Comparison of ENCODE assay signal across 8 mouse cellular contexts in genomic region chr13:101695876-101696275, GRCm38 (mm10).
A peak's percentile ranks its signal among the peaks of the same experiment; 100 is the strongest.
DNase-seq lines count a peak whose midpoint lies in the region; ATAC-seq and TF ChIP-seq lines count a peak whose summit lies in the region.

No protein-coding gene starts in this region.

- peak; percentile 90 for DNase-seq in forebrain, embryonic 11.5 days (ENCODE audit: low spot score)
- peak; percentile 91 for DNase-seq in adipocyte (ENCODE audit: low spot score)
- DNase-seq in embryo, embryonic 10.5 days (ENCODE audit: low spot score) = peak; percentile 95
- peak; percentile 81 to 84 for DNase-seq in left cerebral cortex, adult 2 months (ENCODE audit: extremely low spot score in 1 of 2, low spot score in 2 of 2)
- DNase-seq in spleen, postnatal 36 days (ENCODE audit: low spot score in 2 of 2) = peak; percentile 80 to 90

- no peaks in the 10 kb centered on the region for H3K9me3 ChIP-seq in forebrain, embryonic 11.5 days (ENCODE audit: control insufficient read depth, low read length)
- H3K9me3 ChIP-seq in forebrain, embryonic 13.5 days (replicated peaks) = no peaks in the 10 kb centered on the region
- H3K9me3 ChIP-seq in heart, embryonic 15.5 days (replicated peaks) = no peaks in the 10 kb centered on the region

- no peaks in the 10 kb centered on the region for H3K36me3 ChIP-seq in forebrain, embryonic 11.5 days (ENCODE audit: control insufficient read depth, insufficient read depth, low read length)
- no peaks in the 10 kb centered on the region for H3K36me3 ChIP-seq in forebrain, embryonic 13.5 days (ENCODE audit: poor library complexity, severe bottlenecking)
- H3K36me3 ChIP-seq in heart, embryonic 15.5 days = 0 out of 2 replicates have a peak, but pooled peaks cover 7% of the 10 kb centered on the region

- no peak for ATAC-seq in forebrain, embryonic 11.5 days (replicated peaks; ENCODE audit: low FRiP score)
- ATAC-seq in forebrain, embryonic 13.5 days = no peak
- no peak for ATAC-seq in heart, embryonic 15.5 days (replicated peaks; ENCODE audit: insufficient number of reproducible peaks, insufficient read depth, low FRiP score, low read depth)
- ATAC-seq in megakaryocyte progenitor cell, adult 5-6 weeks (replicated peaks; ENCODE audit: poor library complexity) = peak; percentile 37

- H3K4me1 ChIP-seq in forebrain, embryonic 11.5 days (replicated peaks; ENCODE audit: control insufficient read depth, insufficient read depth, low read length) = peaks cover 7% of the 10 kb centered on the region; the same call in 1 of the 2 replicates
- H3K4me1 ChIP-seq in forebrain, embryonic 13.5 days = peaks cover 42% of the 10 kb centered on the region
- peaks cover 33% of the 10 kb centered on the region for H3K4me1 ChIP-seq in heart, embryonic 15.5 days (replicated peaks)

- no peak overlapping the region for H3K9ac ChIP-seq in forebrain, embryonic 11.5 days (ENCODE audit: low read length)
- H3K9ac ChIP-seq in forebrain, embryonic 13.5 days = no peak overlapping the region
- no peak overlapping the region for H3K9ac ChIP-seq in heart, embryonic 15.5 days

- intact Hi-C loops in left cerebral cortex, adult 2 months (cut with DNase I) = loop anchor here (2.0 kb wide), 3 partner anchors 189 to 849 kb away; no protein-coding TSS in a partner anchor

- H3K27ac ChIP-seq in forebrain, embryonic 11.5 days (ENCODE audit: low read depth, low read length) = no peak overlapping the region
- H3K27ac ChIP-seq in forebrain, embryonic 13.5 days = no peak overlapping the region
- H3K27ac ChIP-seq in heart, embryonic 15.5 days = 0 out of 2 replicates have a peak overlapping the region, but pooled peaks have one; percentile 79
- peak overlapping the region; percentile 97 for H3K27ac ChIP-seq in left cerebral cortex, adult 2 months

- no peak overlapping the region for H3K4me3 ChIP-seq in forebrain, embryonic 11.5 days (ENCODE audit: low read depth, low read length)
- no peak overlapping the region for H3K4me3 ChIP-seq in forebrain, embryonic 13.5 days
- H3K4me3 ChIP-seq in heart, embryonic 15.5 days = no peak overlapping the region
- no peak overlapping the region for H3K4me3 ChIP-seq in left cerebral cortex, adult 2 months

- peak; percentile 95 for TF ChIP-seq CTCF in left cerebral cortex, adult 2 months (IDR thresholded peaks at IDR 0.05)

- 4% methylated on average over 7 of the region's 7 CpGs for WGBS in forebrain, embryonic 11.5 days
- WGBS in forebrain, embryonic 13.5 days = 5% methylated on average over 7 of the region's 7 CpGs
- 4% methylated on average over 7 of the region's 7 CpGs for WGBS in heart, embryonic 15.5 days

- no peaks in the 10 kb centered on the region for H3K27me3 ChIP-seq in forebrain, embryonic 11.5 days (ENCODE audit: control insufficient read depth, insufficient read depth, low read length)
- H3K27me3 ChIP-seq in forebrain, embryonic 13.5 days = 0 out of 2 replicates have a peak, but pooled peaks cover 2% of the 10 kb centered on the region
- H3K27me3 ChIP-seq in heart, embryonic 15.5 days = no peaks in the 10 kb centered on the region

- no peak overlapping the region for H3K4me2 ChIP-seq in forebrain, embryonic 11.5 days (ENCODE audit: low read depth, low read length, severe bottlenecking)
- H3K4me2 ChIP-seq in forebrain, embryonic 13.5 days = no peak overlapping the region
- no peak overlapping the region for H3K4me2 ChIP-seq in heart, embryonic 15.5 days

Comparison
In these comparisons a context has a peak if more than half of its experiments do, and no peak if none do; other contexts are left out.
1. H3K27ac ChIP-seq: peak in heart, embryonic 15.5 days (single experiment) and left cerebral cortex, adult 2 months (single experiment); none in forebrain, embryonic 11.5 days (single experiment) and forebrain, embryonic 13.5 days (single experiment).
2. Peak in every context shown above with its lines, with median percentiles within 50 percentile points of each other: DNase-seq.